Mouse (Mus musculus) limb, embryonic 15.5 days (tissue): ENCODE data around the gene Rpl36. TPM values are rescaled to one million over a fixed set of nuclear protein-coding genes. Genes with fewer than 3 reads are reported as not detected.
A peak's percentile ranks its signal among the peaks of the same experiment; 100 is the strongest.

Experiments
- ATAC-seq: fragments of 200-750 bp; cut with Nextera tagmentation; 2 replicates; pipeline ENCODE4 v1.8.0; 2017; ENCODE audit warnings: low read depth, moderate TSS enrichment; ENCODE audit not compliant: insufficient number of reproducible peaks, low FRiP score, low TSS enrichment
- H3K27ac ChIP-seq: fragments of 300-500 bp; sonication (generic); 2 replicates; pipeline ENCODE4 v1.5.1; 2015; ENCODE audit warnings: moderate library complexity, mild to moderate bottlenecking, inconsistent platforms
- H3K27me3 ChIP-seq: fragments of 300-500 bp; sonication (generic); 2 replicates; pipeline ENCODE4 v1.6.1; 2015; ENCODE audit warnings: inconsistent platforms
- H3K36me3 ChIP-seq: fragments of 300-500 bp; sonication (generic); 2 replicates; pipeline ENCODE4 v1.6.1; 2015; ENCODE audit warnings: inconsistent platforms
- H3K4me1 ChIP-seq: fragments of 300-500 bp; sonication (generic); 2 replicates; pipeline ENCODE4 v1.6.1; 2015; ENCODE audit warnings: inconsistent platforms
- H3K4me2 ChIP-seq: fragments of 300-500 bp; sonication (generic); 2 replicates; pipeline ENCODE4 v1.6.1; 2015; ENCODE audit warnings: mild to moderate bottlenecking, inconsistent platforms
- H3K4me3 ChIP-seq: fragments of 300-500 bp; sonication (generic); 2 replicates; pipeline ENCODE4 v1.5.1; 2015; ENCODE audit warnings: mild to moderate bottlenecking, inconsistent platforms
- H3K9ac ChIP-seq: fragments of 300-500 bp; sonication (generic); 2 replicates; pipeline ENCODE4 v1.6.1; 2015; ENCODE audit warnings: inconsistent platforms
- H3K9me3 ChIP-seq: fragments of 300-500 bp; sonication (generic); 2 replicates; pipeline ENCODE4 v1.6.1; 2016; ENCODE audit warnings: inconsistent platforms
- WGBS: fragments of 180-500 bp; shearing (Covaris S2); methylation state at CpG from one replicate; pipeline ENCODE4 v1.1.7; 2015; 5-methylcytosine and 5-hydroxymethylcytosine counted together
- polyA plus RNA-seq: library from polyadenylated mRNA; unstranded; fragments of >200 nt; fragmentation: Nextera tagmentation; extraction: Ambion mirVana; gene quantifications from 2 replicates; pipeline ENCODE4 v1.2.1, GENCODE M21; 2015

Gene Rpl36
- polyA plus RNA-seq, 1 experiment from 2014 or later, result 1,900 TPM

DNA sequence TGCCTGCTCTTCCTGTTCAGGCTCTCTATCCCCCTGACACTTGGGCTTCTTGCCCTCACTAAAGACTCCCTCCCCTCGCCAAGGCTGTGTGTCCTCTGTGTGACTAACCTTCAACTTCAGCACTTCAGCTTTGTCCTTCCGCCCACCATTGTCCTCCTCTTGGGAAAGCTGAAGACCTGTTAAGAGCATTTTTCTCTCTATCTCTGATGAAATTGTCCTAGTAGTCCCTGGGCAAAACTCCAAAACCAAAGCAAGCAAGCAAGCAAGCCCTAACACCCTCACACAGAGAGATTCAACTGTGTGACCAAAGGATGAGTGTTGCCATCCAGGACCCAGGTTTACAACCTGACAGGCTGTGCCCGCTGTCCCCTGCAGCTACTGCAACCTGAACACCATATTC lies 50.4 kb downstream of the Rpl36 start:
- Histone ChIP-seq H3K27me3 (peaks cover 9% of the 10 kb centered on the region; the same call in 1 of the 2 replicates), H3K9me3 (no peaks in the 10 kb centered on the region), H3K27ac (no peak overlapping the region), H3K4me2 (0 out of 2 replicates have a peak overlapping the region, but pooled peaks have one; percentile 8), H3K36me3 (no peaks in the 10 kb centered on the region), H3K9ac (no peak overlapping the region), H3K4me3 (no peak overlapping the region), H3K4me1 (peaks cover 13% of the 10 kb centered on the region)
- 68% methylated on average over 3 of the region's 3 CpGs for WGBS
- ATAC-seq, result no peak

Other genes starting within 250 kb of the Rpl36 start
- 85.4 and 96.3 TPM in 2 replicates for gene Ptprs, start 136.9 kb upstream of the Rpl36 start, polyA plus RNA-seq
- gene Znrf4, start 101.0 kb upstream of the Rpl36 start, polyA plus RNA-seq, result not detected in 2 replicates
- gene Gm20219, start 59.0 kb upstream of the Rpl36 start, polyA plus RNA-seq, result 16.2 and 16.6 TPM in 2 replicates
- gene Safb2, start 28.8 kb upstream of the Rpl36 start, polyA plus RNA-seq, result 74.5 and 75.6 TPM in 2 replicates
- 80.6 and 94.2 TPM in 2 replicates for gene Safb, start 28.6 kb upstream of the Rpl36 start, polyA plus RNA-seq
- gene 2410015M20Rik, start 3.6 kb upstream of the Rpl36 start, polyA plus RNA-seq, result 257 and 269 TPM in 2 replicates
- gene Lonp1, start 13.5 kb downstream of the Rpl36 start, polyA plus RNA-seq, result 46.5 and 49.1 TPM in 2 replicates
- 0.17 and 0.57 TPM in 2 replicates for gene Catsperd, start 14.7 kb downstream of the Rpl36 start, polyA plus RNA-seq
- 86.0 and 90.5 TPM in 2 replicates for gene Ranbp3, start 59.9 kb downstream of the Rpl36 start, polyA plus RNA-seq
- gene Ndufa11, start 104.4 kb downstream of the Rpl36 start, polyA plus RNA-seq, result 370 and 405 TPM in 2 replicates
- 18.1 and 18.2 TPM in 2 replicates for gene Vmac, start 104.6 kb downstream of the Rpl36 start, polyA plus RNA-seq
- 15.2 and 20.5 TPM in 2 replicates for gene Nrtn, start 144.1 kb downstream of the Rpl36 start, polyA plus RNA-seq
- 43.9 and 45.5 TPM in 2 replicates for gene Dus3l, start 151.3 kb downstream of the Rpl36 start, polyA plus RNA-seq
- gene Prr22, start 156.8 kb downstream of the Rpl36 start, polyA plus RNA-seq, result 0.72 and 1.00 TPM in 2 replicates
- gene Rfx2, start 217.6 kb downstream of the Rpl36 start, polyA plus RNA-seq, result 6.0 and 6.1 TPM in 2 replicates